16 mouse cellular contexts compared by ENCODE assay signal in genomic region chr10:51720904-51721303, GRCm38 (mm10). TPM values are rescaled to one million over a fixed set of nuclear protein-coding genes. Genes with fewer than 3 reads are reported as not detected.
"Had no signal": no experiment of that assay in that cellular context is flagged by ENCODE, and none has a peak within 500 bp of the region (broad histone marks: within the 10 kb centered on the region; RNA-seq: fewer than 3 reads in every experiment).

No protein-coding gene starts in this region.

- H3K4me1 ChIP-seq: limb, embryonic 15.5 days; midbrain, embryonic 12.5 days; neural tube, embryonic 13.5 days had no signal

- H3K9ac ChIP-seq: limb, embryonic 15.5 days; liver, embryonic 14.5 days; midbrain, embryonic 12.5 days; neural tube, embryonic 13.5 days had no signal

- H3K27ac ChIP-seq: hindbrain, postnatal 0 days; limb, embryonic 15.5 days; liver, embryonic 14.5 days; midbrain, embryonic 12.5 days; neural tube, embryonic 13.5 days had no signal

- H3K9me3 ChIP-seq: limb, embryonic 15.5 days; midbrain, embryonic 12.5 days; neural tube, embryonic 13.5 days had no signal

- H3K27me3 ChIP-seq: limb, embryonic 15.5 days; midbrain, embryonic 12.5 days; neural tube, embryonic 13.5 days had no signal

- H3K4me2 ChIP-seq: limb, embryonic 15.5 days; midbrain, embryonic 12.5 days; neural tube, embryonic 13.5 days had no signal

- ATAC-seq: hindbrain, postnatal 0 days; lung, postnatal 0 days; midbrain, embryonic 16.5 days had no signal

- H3K4me3 ChIP-seq: limb, embryonic 15.5 days; midbrain, embryonic 12.5 days; neural tube, embryonic 13.5 days had no signal

- H3K36me3 ChIP-seq: limb, embryonic 15.5 days; midbrain, embryonic 12.5 days; neural tube, embryonic 13.5 days had no signal

- DNase-seq: kidney, postnatal 14 days; layer of hippocampus, postnatal 36 days; lung, adult 18-20 months; lung, postnatal 4 days; right cerebral cortex, postnatal 14 days; thymus, postnatal 36 days had no signal

RNA-seq across cellular contexts. Expression of gene Rfx6, which starts 43.3 kb away (rescaled TPM):
- polyA plus RNA-seq: hindbrain, postnatal 0 days; limb, embryonic 11.5 days; limb, embryonic 15.5 days; lung, postnatal 0 days; midbrain, embryonic 12.5 days; spleen, adult 2 months; thymus, postnatal 0 days had no signal
